9 mouse cellular contexts compared by ENCODE assay signal in genomic region chr16:84879146-84879545, GRCm38 (mm10). TPM values are rescaled to one million over a fixed set of nuclear protein-coding genes. Genes with fewer than 3 reads are reported as not detected.
DNase-seq lines count a peak whose midpoint lies in the region; ATAC-seq and TF ChIP-seq lines count a peak whose summit lies in the region.
"Had no signal": no experiment of that assay in that cellular context is flagged by ENCODE, and none has a peak within 500 bp of the region (broad histone marks: within the 10 kb centered on the region; RNA-seq: fewer than 3 reads in every experiment).

No protein-coding gene starts in this region.

- no peak overlapping the region for H3K4me2 ChIP-seq in intestine, embryonic 14.5 days (ENCODE audit: low read length)
- no peak overlapping the region for H3K4me2 ChIP-seq in intestine, embryonic 15.5 days (replicated peaks)
- H3K4me2 ChIP-seq: stomach, embryonic 15.5 days had no signal

- TF ChIP-seq POLR2A in bone marrow, adult 2 months (IDR thresholded peaks at IDR 0.05; ENCODE audit: borderline replicate concordance, control insufficient read depth, low read depth, low read length) = no peak
- TF ChIP-seq POLR2A in embryonic fibroblast, embryonic 13.5 days (IDR thresholded peaks at IDR 0.05; ENCODE audit: low read depth, low read length) = no peak

- H3K36me3 ChIP-seq in intestine, embryonic 14.5 days (ENCODE audit: control insufficient read depth, insufficient read depth, low read length) = no peaks in the 10 kb centered on the region
- no peaks in the 10 kb centered on the region for H3K36me3 ChIP-seq in intestine, embryonic 15.5 days
- no peaks in the 10 kb centered on the region for H3K36me3 ChIP-seq in heart, embryonic 10.5 days
- H3K36me3 ChIP-seq: stomach, embryonic 15.5 days had no signal

- H3K4me1 ChIP-seq in intestine, embryonic 14.5 days (replicated peaks; ENCODE audit: control insufficient read depth, insufficient read depth, low read length) = no peaks in the 10 kb centered on the region; the same call in 1 of the 2 replicates
- no peaks in the 10 kb centered on the region for H3K4me1 ChIP-seq in intestine, embryonic 15.5 days (replicated peaks)
- peaks cover 3% of the 10 kb centered on the region; the same call in 1 of the 2 replicates for H3K4me1 ChIP-seq in bone marrow, adult 2 months (ENCODE audit: control insufficient read depth, insufficient read depth, low read length)
- no peaks in the 10 kb centered on the region for H3K4me1 ChIP-seq in embryonic fibroblast, embryonic 13.5 days (ENCODE audit: control insufficient read depth, insufficient read depth, low read length)
- no peaks in the 10 kb centered on the region for H3K4me1 ChIP-seq in heart, embryonic 10.5 days

- ATAC-seq in intestine, embryonic 14.5 days (replicated peaks; ENCODE audit: low FRiP score, low TSS enrichment, low read depth) = 0 out of 2 replicates have a peak, but pooled peaks have one; percentile 45
- ATAC-seq in intestine, embryonic 15.5 days = no peak
- ATAC-seq in megakaryocyte progenitor cell, adult 5-6 weeks (replicated peaks; ENCODE audit: poor library complexity) = peak; percentile 99

- no peak overlapping the region for H3K4me3 ChIP-seq in intestine, embryonic 14.5 days (ENCODE audit: low read depth, low read length)
- H3K4me3 ChIP-seq in intestine, embryonic 15.5 days (replicated peaks) = no peak overlapping the region
- H3K4me3 ChIP-seq in bone marrow, adult 2 months (replicated peaks; ENCODE audit: control insufficient read depth, low read depth, low read length) = no peak overlapping the region
- no peak overlapping the region for H3K4me3 ChIP-seq in embryonic fibroblast, embryonic 13.5 days (ENCODE audit: insufficient read depth, low read length)
- no peak overlapping the region for H3K4me3 ChIP-seq in heart, embryonic 10.5 days
- H3K4me3 ChIP-seq: stomach, embryonic 15.5 days had no signal

- 22% methylated on average over 5 of the region's 5 CpGs for WGBS in intestine, embryonic 14.5 days
- 24% methylated on average over 5 of the region's 5 CpGs for WGBS in intestine, embryonic 15.5 days
- 12% methylated on average over 5 of the region's 5 CpGs for WGBS in bone marrow, adult 2 months
- WGBS in heart, embryonic 10.5 days = 18% methylated on average over 5 of the region's 5 CpGs

- H3K9ac ChIP-seq in intestine, embryonic 14.5 days (ENCODE audit: low read length) = no peak overlapping the region
- H3K9ac ChIP-seq in intestine, embryonic 15.5 days = no peak overlapping the region
- H3K9ac ChIP-seq: stomach, embryonic 15.5 days had no signal

- peak; percentile 75 for TF ChIP-seq CTCF in bone marrow, adult 2 months (IDR thresholded peaks at IDR 0.05; ENCODE audit: control insufficient read depth, insufficient read depth, low read length)
- peak; percentile 71; the same call in 1 of the 2 replicates for TF ChIP-seq CTCF in embryonic fibroblast, embryonic 13.5 days (IDR thresholded peaks at IDR 0.05; ENCODE audit: borderline replicate concordance, insufficient read depth, low read length)

- no peaks in the 10 kb centered on the region for H3K9me3 ChIP-seq in intestine, embryonic 14.5 days (ENCODE audit: control insufficient read depth, low read length)
- H3K9me3 ChIP-seq in intestine, embryonic 15.5 days = no peaks in the 10 kb centered on the region
- H3K9me3 ChIP-seq in heart, embryonic 10.5 days = no peaks in the 10 kb centered on the region
- H3K9me3 ChIP-seq: stomach, embryonic 15.5 days had no signal

- DNase-seq in intestine, embryonic 14.5 days (ENCODE audit: low spot score) = peak; percentile 86
- peak; percentile 81 for DNase-seq in heart, embryonic 10.5 days (ENCODE audit: low spot score)
- peak; percentile 54 to 82 for DNase-seq in layer of hippocampus, postnatal 25 days (ENCODE audit: extremely low spot score in 1 of 2, low spot score in 1 of 2)
- peak; percentile 23 for DNase-seq in spleen, adult 12 weeks (ENCODE audit: low spot score)

- no peaks in the 10 kb centered on the region for H3K27me3 ChIP-seq in intestine, embryonic 14.5 days (replicated peaks; ENCODE audit: control insufficient read depth, insufficient read depth, low read length)
- H3K27me3 ChIP-seq in intestine, embryonic 15.5 days (replicated peaks) = no peaks in the 10 kb centered on the region
- no peaks in the 10 kb centered on the region for H3K27me3 ChIP-seq in heart, embryonic 10.5 days (ENCODE audit: insufficient read depth, poor library complexity, severe bottlenecking)
- H3K27me3 ChIP-seq: stomach, embryonic 15.5 days had no signal

- no peak overlapping the region for H3K27ac ChIP-seq in intestine, embryonic 14.5 days (ENCODE audit: low read depth)
- no peak overlapping the region for H3K27ac ChIP-seq in intestine, embryonic 15.5 days
- no peak overlapping the region for H3K27ac ChIP-seq in bone marrow, adult 2 months (ENCODE audit: control insufficient read depth, insufficient read depth, low read depth, low read length, poor library complexity)
- no peak overlapping the region for H3K27ac ChIP-seq in embryonic fibroblast, embryonic 13.5 days (ENCODE audit: insufficient read depth, low read length)
- H3K27ac ChIP-seq in heart, embryonic 10.5 days = no peak overlapping the region
- H3K27ac ChIP-seq: stomach, embryonic 15.5 days had no signal

RNA-seq across cellular contexts. Expression of gene Atp5j, which starts 43.7 kb away (rescaled TPM):
- 917 and 1,004 TPM in 2 replicates for polyA plus RNA-seq in intestine, embryonic 14.5 days (2014; fragmentation: Nextera tagmentation; extraction: Ambion mirVana)
- 1,058 and 1,111 TPM in 2 replicates for polyA plus RNA-seq in intestine, embryonic 15.5 days (2015; fragmentation: Nextera tagmentation; extraction: Ambion mirVana)
- 77.5 and 114 TPM in 2 replicates for polyA plus RNA-seq in bone marrow, adult 2 months (2011; ENCODE audit: insufficient read depth, insufficient read length, low replicate concordance, missing spikeins)
- polyA plus RNA-seq in embryonic fibroblast, embryonic 13.5 days (2011; ENCODE audit: insufficient read length, low read depth, missing spikeins) = 264 and 270 TPM in 2 replicates
- polyA plus RNA-seq in heart, embryonic 10.5 days (2016; fragmentation: Nextera tagmentation; extraction: Ambion mirVana) = 1,023 and 1,250 TPM in 2 replicates
- 100 to 1,000 TPM; 355 to 408 TPM for total RNA-seq in layer of hippocampus, postnatal 25 days (2021)
- 461 and 468 TPM in 2 replicates for total RNA-seq in megakaryocyte progenitor cell, adult 5-6 weeks (2015)
- total RNA-seq in megakaryocyte progenitor cell, adult 5-6 weeks (2017) = 318 and 331 TPM in 2 replicates

RNA-seq across cellular contexts. Expression of gene Gabpa, which starts 44.4 kb away (rescaled TPM):
- polyA plus RNA-seq in intestine, embryonic 14.5 days (2014; fragmentation: Nextera tagmentation; extraction: Ambion mirVana) = 31.9 and 38.5 TPM in 2 replicates
- 27.8 and 29.8 TPM in 2 replicates for polyA plus RNA-seq in intestine, embryonic 15.5 days (2015; fragmentation: Nextera tagmentation; extraction: Ambion mirVana)
- polyA plus RNA-seq in bone marrow, adult 2 months (2011; ENCODE audit: insufficient read depth, insufficient read length, low replicate concordance, missing spikeins) = 20.4 and 20.6 TPM in 2 replicates
- 64.0 and 68.9 TPM in 2 replicates for polyA plus RNA-seq in embryonic fibroblast, embryonic 13.5 days (2011; ENCODE audit: insufficient read length, low read depth, missing spikeins)
- 38.4 and 45.6 TPM in 2 replicates for polyA plus RNA-seq in heart, embryonic 10.5 days (2016; fragmentation: Nextera tagmentation; extraction: Ambion mirVana)
- 10 to 100 TPM; 24.1 to 25.9 TPM for total RNA-seq in layer of hippocampus, postnatal 25 days (2021)
- 63.9 and 78.2 TPM in 2 replicates for total RNA-seq in megakaryocyte progenitor cell, adult 5-6 weeks (2015)
- 65.1 and 81.3 TPM in 2 replicates for total RNA-seq in megakaryocyte progenitor cell, adult 5-6 weeks (2017)

Comparison
In these comparisons a context has a peak if more than half of its experiments do, and no peak if none do; other contexts are left out.
1. DNase-seq: peak in every context shown above with its lines; median percentile 86 in intestine, embryonic 14.5 days; 81 in heart, embryonic 10.5 days; 68 in layer of hippocampus, postnatal 25 days; 23 in spleen, adult 12 weeks.